Mouse (Mus musculus): ENCODE results near the gene Xrn2.
"Not testable (repeated sequence)": the region's sequence is repeated elsewhere in the genome, so short reads cannot be mapped to it uniquely, and the experiment has no call there.

Xrn2 gene

DNA sequence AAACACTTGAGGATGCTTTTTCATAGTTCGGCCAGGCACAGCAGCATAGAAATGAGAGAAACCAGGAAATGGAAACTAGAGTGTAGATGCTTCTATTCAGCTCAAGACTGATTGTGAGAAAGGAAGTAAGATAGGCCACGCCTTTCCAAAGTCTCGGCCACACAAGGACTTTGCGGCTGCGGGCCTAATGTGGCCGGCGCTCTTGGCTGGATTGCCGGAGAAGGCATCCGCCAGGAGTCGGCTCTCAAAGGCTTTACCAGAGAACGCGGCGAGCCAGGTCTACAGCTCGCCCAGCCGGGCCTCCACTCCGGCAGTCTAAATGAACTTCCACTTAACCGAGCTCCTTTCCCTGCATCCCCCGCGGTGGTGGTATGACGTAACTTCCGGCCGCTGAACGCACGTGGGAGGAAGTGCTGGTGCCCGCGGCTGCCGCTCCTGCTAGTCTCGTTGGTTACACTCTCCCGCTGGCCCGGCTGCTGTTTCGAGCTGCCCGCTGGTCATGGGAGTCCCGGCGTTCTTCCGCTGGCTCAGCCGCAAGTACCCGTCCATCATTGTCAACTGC is at the start of gene Xrn2:
Xrn2 (plus strand) TSS at position 374 of the 562 bp plus-strand sequence.
- peak; percentile 96 to 97 for DNase-seq

DNA sequence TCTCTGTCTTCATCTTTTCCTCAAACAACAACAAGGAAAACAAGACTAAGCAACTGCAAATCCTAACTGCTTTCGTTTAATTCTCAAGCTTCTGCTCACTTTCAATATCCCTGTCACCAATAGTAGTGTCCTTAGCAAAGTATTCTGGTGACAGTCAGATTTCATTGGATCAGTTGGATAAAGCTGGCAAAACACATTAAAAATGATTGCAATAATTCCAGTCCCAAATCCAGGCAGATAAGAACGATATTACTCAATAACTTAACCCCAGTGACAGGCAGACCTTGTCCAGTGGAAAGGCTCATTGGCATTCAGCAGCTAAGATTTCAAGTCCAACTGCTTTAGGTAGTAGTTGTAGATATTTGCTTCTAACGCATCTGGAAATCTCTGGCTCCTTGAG is 37.8 kb upstream of the Xrn2 start:
- DNase-seq = no peak

DNA sequence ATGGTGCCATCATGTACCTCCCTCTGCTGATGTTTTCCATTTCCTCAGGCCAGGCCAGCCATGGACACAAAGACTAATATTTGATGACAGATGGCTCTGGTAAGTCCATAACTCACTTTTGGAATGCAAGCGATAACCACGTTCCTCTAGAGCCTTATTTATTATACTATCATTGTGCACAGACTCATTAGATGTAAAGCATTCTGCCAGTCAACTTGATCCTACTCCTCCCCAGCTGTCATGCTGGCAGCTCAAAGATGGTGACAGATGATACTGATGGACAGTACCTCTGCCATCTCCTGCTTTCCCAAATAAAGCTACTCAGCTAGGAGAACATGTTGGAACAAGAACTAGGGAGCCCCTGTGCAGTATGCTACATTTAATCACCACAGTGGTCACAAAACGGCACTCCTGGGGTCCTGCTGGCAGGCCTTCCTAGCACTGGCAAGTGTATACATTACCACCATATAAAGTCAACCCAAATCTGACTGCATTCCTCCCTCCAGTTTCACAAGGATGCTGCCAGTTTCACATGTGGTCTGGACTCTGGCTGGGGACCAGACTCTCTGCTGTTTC is 37.3 kb upstream of the Xrn2 start:
- no peak for DNase-seq

DNA sequence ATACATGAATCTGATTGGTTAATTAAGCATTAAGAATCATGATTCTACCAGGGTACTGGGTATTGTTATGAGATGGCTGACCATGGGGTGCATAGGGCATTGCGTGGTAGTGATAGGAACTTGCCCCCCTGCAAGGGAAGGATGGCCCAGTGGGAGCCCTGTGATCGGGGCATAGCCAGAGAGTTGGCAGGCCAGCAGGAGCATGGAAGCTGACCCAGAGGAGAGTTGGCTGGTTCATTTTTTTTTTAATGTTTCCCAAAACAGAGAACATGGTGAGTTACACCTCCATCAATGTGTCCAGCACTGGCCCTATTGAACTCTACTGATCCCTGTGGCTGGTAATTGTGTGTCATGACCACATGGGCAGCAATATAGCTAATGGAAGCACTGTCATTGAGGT is 30.0 kb upstream of the Xrn2 start:
- DNase-seq = no peak

DNA sequence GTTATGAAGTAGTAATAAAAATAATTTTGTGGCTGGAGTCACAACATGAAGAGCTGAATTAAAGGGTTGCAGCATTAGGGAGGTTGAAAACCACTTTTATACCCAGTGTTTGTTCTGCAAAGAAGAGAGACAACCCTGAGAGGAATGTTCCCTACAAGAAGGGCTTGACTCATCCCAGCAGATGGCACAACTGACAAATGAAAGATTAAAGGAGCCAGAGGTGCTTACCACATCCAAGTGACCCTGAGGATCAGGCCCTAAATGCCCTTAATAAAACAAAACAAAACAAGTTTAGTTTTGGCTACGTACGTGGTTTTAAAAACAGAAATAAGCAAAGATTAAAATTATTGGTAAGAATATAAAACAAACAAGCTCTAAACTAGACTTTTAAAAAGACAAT is 28.0 kb upstream of the Xrn2 start:
- no peak for DNase-seq

DNA sequence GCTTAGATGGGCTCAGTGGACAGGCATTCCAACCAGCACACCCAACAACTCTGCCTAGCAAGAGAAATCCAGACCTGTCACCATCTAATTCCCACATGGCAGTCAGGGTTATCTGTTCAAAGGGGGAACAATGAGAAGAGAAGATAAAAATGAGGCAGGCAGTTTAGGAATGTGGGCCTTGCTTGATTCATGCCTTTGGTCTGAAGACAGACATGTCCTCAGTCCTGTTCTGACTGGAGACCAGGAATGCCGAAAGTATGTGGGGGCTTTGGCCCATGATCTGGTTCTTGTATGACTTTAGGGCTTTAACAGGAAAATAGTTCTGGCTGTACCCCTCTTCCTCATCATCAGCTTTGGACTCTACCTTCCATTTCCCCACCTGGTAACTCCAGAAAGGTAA is 27.0 kb upstream of the Xrn2 start:
- DNase-seq = no peak

DNA sequence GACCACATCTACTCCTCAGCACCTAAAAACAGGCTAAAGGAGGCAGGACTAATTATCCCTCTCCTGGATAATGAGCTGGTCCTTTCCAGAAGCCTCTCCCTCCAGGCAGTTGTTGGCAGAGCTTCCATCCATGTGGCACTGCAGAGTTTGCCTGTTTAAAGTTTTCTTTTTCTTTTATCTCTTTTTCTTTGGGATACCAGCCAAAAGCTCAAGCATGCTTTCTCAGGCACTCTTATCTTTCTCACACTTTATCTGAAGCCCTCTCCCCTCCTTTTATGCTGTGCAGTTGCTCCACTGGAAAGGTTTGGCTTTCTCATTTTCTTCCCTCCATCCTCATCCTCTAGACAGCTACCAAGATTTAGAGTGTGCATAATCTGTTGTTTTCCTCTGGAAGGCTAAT is 26.4 kb upstream of the Xrn2 start:
- DNase-seq = no peak

DNA sequence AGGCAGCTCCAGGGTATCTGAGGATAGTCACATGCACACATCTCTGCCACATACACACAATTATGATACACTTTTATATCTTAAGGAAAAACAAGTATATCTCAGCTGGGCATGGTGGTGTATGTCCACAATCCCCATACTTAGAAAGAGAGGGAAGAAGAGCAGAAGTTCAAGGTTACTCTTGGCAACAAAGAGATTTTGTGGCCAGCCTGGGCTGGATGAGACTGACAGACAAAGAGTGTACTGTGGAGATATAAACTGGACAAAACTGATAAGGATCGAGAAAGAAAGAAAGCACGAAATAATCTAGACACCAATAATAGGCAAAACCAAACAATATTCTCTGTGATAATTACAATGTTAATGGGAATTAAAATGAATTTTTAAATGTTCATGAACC is 5.5 kb upstream of the Xrn2 start:
- DNase-seq = no peak

DNA sequence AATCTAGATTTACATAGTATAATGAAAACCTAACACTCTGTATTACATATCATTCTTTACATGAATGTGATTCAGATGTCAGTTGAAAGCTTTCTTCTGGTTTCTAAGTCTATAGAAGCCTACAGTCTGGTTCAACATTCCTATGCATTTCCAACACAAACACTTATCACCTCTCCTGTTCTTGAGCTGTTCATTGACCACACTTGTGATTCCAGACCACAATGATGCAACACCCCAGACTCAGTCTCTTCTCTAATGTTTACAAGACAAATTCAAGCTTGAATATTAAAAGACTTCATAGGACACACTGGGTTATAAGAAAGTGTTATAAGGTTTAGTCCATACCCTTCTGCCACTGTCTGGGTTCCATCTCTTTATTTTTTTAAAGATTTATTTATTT is 3.7 kb upstream of the Xrn2 start:
- DNase-seq = no peak

DNA sequence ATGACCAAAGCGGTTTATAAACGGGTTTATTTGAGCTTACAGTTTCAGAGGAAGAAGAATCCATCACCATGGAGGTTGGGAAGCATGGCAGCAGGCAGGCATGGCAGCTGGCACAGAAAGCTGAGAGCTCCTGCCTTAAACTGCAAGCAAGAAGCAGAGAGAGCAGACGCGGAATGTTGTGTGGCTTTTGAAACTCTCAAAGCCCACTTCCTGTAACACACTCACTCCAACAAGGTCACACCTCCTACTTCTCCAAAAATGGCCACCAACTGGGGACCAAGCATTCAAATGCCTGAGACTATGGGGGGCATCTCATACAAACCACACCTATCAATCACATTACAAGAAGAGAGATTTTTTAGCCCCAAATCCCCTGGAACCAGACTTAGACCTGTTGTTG is 2.7 kb upstream of the Xrn2 start:
- DNase-seq = peak in 1 of 2 experiments; percentile 9

DNA sequence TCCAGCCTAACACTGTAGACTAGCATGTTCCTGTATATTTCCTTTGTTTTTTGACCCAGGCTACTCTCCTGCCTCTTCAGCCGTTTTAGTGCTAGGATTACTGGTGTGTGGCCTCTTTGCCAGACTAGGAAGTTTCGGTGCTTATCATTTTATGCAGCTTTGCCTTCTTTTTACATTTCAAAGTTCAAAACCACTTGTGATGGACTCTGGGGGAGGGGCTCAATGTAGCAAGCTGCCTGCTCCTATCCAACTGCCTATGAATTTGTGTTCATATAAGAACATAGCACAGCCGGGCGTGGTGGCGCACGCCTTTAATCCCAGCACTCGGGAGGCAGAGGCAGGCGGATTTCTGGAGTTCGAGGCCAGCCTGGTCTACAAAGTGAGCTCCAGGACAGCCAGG is 1.8 kb upstream of the Xrn2 start:
- DNase-seq = no peak

DNA sequence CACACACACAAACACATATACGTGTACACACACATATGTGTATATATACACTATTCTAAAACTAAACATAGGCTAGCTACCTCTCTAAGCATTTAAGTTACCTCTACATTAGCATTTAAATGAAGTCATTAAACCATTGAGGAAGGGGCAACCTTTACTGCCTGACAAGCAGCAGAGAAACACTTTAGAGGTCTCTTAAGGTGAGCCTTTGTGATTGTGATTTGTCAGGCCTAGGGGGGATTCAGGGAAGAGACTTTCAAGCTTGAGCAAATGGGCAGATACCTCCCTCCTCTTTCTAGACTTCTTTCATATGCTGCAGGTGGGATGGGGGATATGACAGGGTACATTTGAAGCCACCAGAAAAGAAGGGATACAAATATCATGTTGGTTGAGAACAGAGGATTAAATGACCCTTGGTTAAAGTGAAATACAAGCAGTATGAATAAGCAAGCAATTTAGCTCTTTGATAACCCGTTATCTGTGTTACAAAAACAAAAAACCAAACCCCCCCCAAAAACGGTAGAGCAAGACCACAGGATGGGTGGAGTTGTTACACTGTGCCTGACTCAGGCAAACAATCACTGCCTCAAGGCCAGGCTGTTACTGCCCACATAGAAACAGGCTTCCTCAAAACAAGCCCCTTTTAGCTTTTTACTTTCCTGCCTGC is 1.2 kb upstream of the Xrn2 start:
- peak in 1 of 2 experiments; percentile 10 for DNase-seq

DNA sequence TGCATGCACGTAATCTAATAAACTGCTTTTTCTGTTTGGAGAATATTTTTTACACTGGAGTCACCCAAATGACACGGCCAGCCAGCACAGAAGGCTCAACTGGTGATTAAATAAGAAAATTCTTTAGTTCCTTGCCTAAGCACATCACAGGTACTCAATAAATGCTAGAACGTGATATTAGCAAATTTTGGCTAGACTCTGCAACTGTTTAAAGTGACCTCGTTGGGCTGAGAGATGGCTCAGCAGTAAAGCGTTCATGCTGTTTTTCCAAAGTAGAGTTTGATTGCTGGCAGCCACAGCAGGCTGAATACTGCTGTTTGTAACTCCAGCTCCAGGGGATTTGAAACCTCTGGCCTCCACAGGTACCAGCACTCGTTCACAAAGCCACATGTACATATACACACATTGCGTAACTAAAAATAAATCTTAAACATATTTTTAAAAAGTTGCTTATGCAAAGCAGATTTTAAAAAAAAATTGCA is 614 bp upstream of the Xrn2 start:
- DNase-seq = peak in 1 of 2 experiments; percentile 19

DNA sequence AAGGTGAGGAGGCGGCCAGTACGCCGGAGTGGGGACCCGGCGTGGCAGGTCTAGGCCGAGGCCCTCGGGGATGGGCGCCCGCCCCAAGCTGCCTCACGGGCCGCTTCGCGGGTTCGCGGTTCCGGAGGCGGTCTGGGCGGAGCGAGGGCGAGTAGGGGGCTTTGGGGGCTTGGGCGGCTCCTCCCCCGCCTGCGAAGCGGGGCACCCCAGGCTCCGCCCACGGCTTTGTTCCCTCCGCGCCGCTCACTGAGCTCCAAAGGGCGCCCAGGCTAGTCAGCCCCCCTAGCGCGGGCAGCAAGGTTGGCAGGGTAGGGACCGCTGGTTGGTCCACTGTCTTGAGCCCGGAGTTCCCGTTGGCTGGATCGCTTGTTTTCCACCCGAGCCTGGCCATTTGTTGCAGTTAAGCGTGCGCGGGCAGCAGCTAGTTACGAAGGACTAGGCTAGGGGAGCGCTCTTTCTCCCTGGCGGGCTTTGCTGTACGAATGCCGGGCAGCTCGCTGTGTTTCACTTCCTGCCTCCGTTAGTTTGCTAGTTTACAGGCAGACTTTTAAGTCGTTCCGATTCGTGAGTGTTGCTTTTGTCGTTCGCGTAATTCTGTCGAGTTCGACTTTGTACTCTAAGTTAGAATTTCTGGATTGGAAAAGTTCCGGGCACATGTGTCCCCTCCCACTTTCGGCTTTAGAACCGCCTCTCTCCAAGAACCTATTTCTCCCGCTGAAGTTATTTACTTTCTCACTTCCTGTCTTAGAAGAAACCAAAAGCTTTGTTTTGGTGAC is 586 bp downstream of the Xrn2 start:
- peak; percentile 77 to 84 for DNase-seq

DNA sequence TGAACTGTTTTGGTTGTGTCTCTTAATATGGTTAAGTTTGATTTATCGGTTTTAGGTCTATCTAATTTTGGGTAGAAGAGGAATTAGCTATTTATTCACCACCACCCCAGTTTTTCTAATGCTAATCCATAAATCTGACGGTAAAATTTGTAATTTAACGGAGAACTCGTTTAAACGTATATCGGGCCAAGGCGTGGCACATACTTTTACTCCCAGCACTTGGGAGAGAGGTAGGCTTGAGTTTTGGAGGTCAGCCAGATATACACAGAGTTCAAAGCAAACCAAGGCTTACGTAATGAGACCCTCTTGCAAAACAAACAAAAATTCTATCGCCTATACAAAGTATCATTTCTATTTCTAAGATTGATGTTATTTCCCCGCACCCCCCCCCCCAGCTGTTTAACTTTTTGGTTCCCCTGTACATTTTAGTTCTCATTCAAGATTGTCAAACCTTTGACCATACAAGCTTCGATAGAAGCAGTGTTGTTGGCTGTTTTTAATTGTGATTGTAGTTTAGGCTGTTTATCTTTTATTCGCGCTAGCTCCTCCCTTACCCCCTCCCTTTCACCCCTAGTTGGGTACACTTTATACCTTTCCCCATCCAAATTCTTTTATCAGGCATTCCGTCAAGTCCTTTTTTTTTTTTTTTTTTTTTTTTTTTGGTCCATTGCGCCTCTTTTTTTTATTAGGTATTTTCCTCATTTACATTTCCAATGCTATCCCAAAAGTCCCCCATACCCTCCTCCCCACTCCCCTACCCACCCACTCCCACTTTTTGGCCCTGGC is 1.5 kb downstream of the Xrn2 start:
- DNase-seq = peak in 1 of 2 experiments; percentile 25

DNA sequence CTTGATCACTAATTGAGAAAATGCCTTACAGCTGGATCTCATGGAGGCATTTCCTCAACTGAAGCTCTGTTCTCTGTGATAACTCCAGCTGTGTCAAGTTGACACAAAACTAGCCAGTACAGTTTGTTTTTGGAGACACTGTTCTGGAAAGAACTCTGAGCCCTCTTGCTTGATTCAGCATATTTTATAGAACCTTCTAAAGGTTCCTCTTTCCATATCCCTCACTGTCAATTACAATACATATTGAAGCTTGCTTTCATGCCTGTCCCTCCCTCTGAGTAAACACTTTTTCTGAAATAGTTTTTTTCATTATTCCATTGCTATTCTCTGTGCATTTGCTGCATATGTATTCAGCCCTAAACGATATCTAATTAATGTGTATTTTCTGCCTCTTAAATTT is 9.2 kb downstream of the Xrn2 start:
- DNase-seq = not testable (repeated sequence)

DNA sequence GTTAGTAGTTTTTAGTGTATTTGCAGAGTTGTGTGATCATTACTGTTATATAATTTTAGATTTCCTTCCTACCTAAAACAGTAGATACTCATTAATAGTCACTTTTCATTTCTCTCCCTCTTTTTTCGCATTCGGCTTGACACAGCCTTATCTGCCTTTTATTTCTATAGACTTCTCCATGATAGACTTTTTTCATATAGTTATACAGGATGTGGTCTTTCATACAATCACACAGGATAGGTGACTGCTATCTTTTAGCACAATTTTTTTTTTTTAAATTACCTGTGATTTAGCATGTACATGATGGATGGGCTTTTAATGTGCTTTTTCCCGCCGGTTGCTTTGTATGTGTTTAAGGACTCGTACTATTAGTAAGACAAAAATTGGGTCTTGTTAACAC is 10.3 kb downstream of the Xrn2 start:
- DNase-seq = no peak

DNA sequence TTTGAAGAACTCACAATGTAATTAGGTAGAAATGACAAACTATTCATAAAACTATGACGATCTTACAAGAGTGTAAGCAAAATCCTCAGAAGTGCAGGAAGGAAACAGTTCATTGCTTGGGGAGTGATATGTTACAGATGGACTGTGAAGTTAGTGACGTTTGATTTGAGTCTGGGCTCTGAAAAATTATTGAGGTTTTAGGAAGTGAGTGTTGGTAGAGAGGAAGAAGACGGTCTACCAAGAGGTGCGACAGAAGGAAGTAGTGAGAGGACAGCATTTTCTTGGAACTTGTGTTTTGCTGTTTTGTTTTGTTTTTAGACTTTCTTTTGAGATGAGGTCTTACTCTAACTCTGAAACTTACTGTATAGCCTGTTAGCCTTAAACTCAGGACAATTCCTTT is 10.8 kb downstream of the Xrn2 start:
- no peak for DNase-seq

DNA sequence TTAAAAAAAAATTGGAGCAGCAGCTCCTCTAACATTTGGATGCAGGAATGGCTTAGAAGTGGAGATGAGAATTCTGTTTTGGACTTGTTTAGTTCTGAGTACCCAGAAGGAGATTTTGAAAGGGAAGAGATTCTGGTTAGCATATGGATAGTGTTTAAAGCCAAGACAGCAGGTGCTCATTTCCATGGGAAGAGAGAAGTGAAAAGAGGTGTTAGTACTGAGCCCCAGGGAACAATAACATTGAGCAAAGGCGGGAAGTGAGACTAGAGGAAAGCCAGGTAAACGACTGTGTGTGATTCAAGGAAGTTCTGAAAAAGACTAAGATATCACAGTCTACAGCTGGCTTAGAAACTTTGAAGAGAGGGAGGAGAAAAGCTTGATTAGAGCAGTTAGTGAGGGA is 20.3 kb downstream of the Xrn2 start:
- no peak for DNase-seq

DNA sequence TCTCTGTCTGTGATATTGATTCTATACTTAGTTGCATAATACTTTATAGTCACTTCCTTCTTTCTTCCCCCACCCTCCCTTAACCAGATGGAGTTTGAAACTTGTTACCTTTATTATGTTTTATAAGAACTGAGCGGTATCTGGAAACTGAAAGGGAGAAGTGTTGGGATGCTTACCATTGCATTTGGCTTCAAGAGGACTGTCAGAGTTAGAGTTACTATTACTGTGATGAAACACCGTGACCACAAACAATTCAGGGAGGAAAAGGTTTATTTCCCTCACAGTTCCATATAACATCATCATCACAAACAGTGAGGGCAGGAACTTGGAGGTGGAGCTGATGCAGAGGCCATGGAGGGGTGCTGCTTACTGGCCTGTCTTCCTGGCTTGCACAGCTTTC is 23.1 kb downstream of the Xrn2 start:
- no peak for DNase-seq

DNA sequence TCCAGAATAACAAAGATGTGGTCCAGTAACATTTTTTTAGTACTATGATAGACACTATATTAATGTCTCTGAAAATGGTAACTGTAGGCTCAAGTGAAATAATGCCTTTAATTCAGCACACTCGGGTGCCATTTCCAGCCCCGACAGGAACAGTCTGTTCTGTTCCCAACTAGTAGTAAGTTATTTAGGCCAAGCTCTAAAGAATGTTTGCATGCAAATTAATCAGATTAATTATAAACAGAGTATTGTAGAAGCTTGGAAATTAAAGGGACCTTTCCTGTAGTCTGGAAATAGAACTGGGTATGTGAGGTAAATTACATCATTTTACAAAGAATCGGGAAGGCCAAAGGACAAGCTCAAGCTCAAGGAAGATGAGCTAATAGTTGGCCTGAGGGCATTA is 34.3 kb downstream of the Xrn2 start:
- no peak for DNase-seq

DNA sequence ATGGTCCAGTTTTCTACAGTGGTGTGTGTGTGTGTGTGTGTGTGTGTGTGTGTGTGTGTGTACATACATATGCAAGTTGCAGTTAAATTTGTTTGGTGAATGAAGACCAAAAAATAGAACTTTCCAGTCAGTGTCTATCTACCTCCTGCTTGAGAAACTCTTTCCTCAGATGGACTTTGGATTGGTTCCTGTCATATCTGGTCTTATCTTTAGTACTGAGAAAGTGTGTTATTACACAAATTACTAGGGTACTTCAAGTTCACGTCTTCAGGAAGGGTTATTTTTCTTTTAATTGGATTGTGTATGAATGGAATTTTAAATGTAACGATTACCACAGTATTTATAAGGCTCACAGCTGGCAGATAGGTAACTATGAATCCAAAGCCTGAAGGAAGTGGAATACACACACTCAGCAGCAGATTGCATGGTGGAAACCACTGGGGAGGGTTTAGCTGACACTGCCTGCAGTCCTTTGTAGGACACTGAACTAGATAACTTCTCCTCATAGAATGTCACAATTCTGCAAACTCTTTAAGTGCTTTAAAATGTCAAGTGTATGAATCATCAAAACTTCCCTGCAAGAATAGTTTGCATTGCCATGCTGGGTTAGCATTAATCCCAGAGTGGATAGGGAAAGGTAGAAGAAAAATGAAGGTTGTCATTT is 40.6 kb downstream of the Xrn2 start:
- no peak for DNase-seq
